Mouse (Mus musculus): ENCODE measurements at regions not wholly inside any gene's neighbourhood (a gene's known extent, or its start where the extent isn't known, plus 50 kb on each side); places are given as distances from the start of the nearest gene placed in this dataset.

DNA sequence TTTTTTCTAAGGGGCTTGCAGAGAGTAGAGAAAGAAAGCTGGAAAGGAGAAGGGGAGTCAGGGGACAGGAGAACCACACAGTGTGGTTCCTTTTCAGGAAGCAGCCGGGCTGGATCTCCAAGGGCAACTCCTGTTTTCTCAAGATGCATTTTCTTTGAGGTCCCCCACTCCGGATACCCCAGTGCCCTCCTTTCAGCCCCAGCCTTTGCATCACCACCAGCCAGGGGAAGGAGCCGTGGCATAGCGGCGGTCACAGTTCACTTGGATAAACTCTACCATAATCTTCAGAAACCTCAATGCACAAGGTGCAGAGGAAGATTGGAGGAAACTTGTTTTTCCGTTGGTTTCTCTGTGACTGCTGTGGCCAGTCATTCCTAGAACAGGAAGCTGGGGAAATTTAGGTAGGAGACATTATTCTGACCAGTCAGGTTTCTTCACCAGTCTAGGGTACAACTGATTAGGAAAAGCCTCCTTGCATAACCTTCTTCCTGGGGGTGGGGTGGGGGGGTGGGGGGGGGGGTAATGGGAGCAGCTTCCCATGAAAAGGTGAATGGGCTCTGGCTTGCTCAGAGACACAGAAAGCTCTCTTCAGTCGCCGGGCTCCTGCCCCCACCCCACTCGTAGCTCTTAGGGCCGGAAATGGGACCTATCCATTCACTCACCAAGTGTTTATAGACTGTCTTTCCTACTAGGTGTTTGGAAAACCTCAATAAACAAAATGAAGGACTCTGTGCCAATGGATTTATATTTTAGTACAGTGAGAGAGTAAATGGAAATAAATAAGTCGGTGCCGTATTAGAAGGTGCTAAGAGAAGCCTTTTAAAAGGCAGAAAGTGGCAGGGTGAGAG, 196.6 kb downstream of the Gsdmc2 start:
- no peak for TF ChIP-seq CTCF (IDR thresholded peaks at IDR 0.05; ENCODE audit: control insufficient read depth, insufficient read depth, insufficient replicate concordance, low read depth, low read length)
- TF ChIP-seq POLR2A (IDR thresholded peaks at IDR 0.05; ENCODE audit: control insufficient read depth, low read depth, low read length): no peak

All from testis, adult 2 months (tissue).